Mouse (Mus musculus) layer of hippocampus, adult 9-10 months (tissue): ENCODE data around the gene Bhlhe23.

Source experiments
- DNase-seq: peaks from one replicate; pipeline ENCODE4 v3.0.0; 2022; ENCODE audit warnings: low spot score

Bhlhe23 gene

GRCm38 (mm10) chr2:180725414-180725778, 51.3 kb downstream of the Bhlhe23 start:
- no peak for DNase-seq

- DNase-seq, result no peak
These were observed 51.9 kb downstream of the Bhlhe23 start, which contains the start of gene Slc17a9 for GRCm38 (mm10) chr2:180724585-180725413. Gene Slc17a9, plus strand, starts transcription at chr2:180725263.
